Mouse (Mus musculus) kidney, adult 2 months (tissue): ENCODE measurements around the gene Tbxas1. TPM values are rescaled to one million over a fixed set of nuclear protein-coding genes. Genes with fewer than 3 reads are reported as not detected.

Experiments used
- DNase-seq: peaks from one replicate; pipeline ENCODE4 v3.0.0; 2021
- H3K27ac ChIP-seq: fragments of 200-500 bp; 2 replicates; pipeline ENCODE4 v1.5.1; 2012; ENCODE audit warnings: low read depth, low read length, control low read depth, inconsistent platforms; ENCODE audit not compliant: insufficient read depth
- H3K27me3 ChIP-seq: fragments of 200-500 bp; replicated peaks from 2 replicates; pipeline ENCODE4 v1.6.1; 2012; ENCODE audit warnings: mild to moderate bottlenecking, moderate library complexity, low read length, inconsistent platforms; ENCODE audit not compliant: control insufficient read depth, insufficient read depth
- H3K36me3 ChIP-seq: fragments of 200-500 bp; 2 replicates; pipeline ENCODE4 v1.6.1; 2012; ENCODE audit warnings: mild to moderate bottlenecking, moderate library complexity, low read length, inconsistent platforms; ENCODE audit not compliant: control insufficient read depth, insufficient read depth
- H3K4me1 ChIP-seq: fragments of 200-500 bp; 2 replicates; pipeline ENCODE4 v1.6.1; 2011; ENCODE audit warnings: low read length; ENCODE audit not compliant: control insufficient read depth, insufficient read depth
- H3K4me3 ChIP-seq: fragments of 200-500 bp; 2 replicates; pipeline ENCODE4 v1.5.1; 2011; ENCODE audit warnings: mild to moderate bottlenecking, low read depth, low read length, control low read depth; ENCODE audit not compliant: insufficient read depth
- CTCF ChIP-seq: fragments of 200-500 bp; conservative IDR thresholded peaks from 2 replicates; pipeline ENCODE4 v1.5.1; 2011; ENCODE audit warnings: low read depth, mild to moderate bottlenecking, control low read depth, low read length, moderate library complexity, mixed read lengths; ENCODE audit not compliant: insufficient read depth, insufficient read length
- POLR2A ChIP-seq: fragments of 200-500 bp; IDR thresholded peaks from one replicate; pipeline ENCODE4 v1.6.1; 2011; ENCODE audit warnings: low read depth, low read length, control low read depth
- whole genome bisulfite sequencing: fragments of 180-500 bp; shearing (Covaris S2); methylation state at CpG from one replicate; pipeline ENCODE4 v1.1.7; 2018; 5-methylcytosine and 5-hydroxymethylcytosine counted together
- polyA plus RNA-seq: library from polyadenylated mRNA; depleted of rRNA; stranded (reverse); fragments of >200 nt; gene quantifications from 2 replicates; pipeline ENCODE4 v1.2.3, GENCODE M21; 2012

Tbxas1 gene
- polyA plus RNA-seq, 1 experiment, result 19.5 TPM

DNA sequence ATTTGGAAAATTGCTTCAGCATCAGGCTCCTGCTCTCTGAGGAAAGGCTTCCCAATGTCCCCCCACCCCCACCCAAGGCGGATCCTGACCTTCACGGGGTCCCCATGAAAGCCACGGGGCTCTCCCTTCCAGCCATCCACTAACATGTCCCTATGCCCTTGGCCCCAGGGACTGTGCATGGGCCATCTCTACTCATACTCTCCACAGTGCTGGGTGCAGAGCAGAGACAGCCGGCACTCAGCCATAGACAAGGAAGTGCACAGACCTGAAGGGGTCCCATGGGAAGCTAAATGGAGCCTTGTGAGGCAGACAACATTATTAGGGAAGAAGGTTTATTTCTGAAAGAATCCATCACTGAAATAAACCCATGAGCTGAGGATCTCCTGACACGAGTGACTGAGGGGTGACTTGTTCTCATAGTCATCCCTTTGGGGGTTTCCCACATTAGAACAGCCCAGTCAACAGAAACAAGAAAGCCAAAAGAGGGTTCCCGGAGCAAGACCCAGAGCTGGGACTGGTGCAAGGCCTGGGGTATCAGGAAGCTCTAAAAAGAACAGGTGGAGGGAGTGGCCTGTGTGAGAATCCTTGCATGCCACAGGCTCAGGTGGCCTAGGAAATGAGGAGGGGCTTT lies 179.8 kb downstream of the Tbxas1 start:
- Histone ChIP-seq H3K27ac (no peak overlapping the region), H3K36me3 (no peaks in the 10 kb centered on the region), H3K4me1 (0 out of 2 replicates have a peak, but pooled peaks cover 9% of the 10 kb centered on the region), H3K27me3 (no peaks in the 10 kb centered on the region), H3K4me3 (no peak overlapping the region)
- TF ChIP-seq POLR2A (no peak), CTCF (no peak)
- DNase-seq, result no peak
- 73% methylated on average over 6 of the region's 6 CpGs for WGBS

DNA sequence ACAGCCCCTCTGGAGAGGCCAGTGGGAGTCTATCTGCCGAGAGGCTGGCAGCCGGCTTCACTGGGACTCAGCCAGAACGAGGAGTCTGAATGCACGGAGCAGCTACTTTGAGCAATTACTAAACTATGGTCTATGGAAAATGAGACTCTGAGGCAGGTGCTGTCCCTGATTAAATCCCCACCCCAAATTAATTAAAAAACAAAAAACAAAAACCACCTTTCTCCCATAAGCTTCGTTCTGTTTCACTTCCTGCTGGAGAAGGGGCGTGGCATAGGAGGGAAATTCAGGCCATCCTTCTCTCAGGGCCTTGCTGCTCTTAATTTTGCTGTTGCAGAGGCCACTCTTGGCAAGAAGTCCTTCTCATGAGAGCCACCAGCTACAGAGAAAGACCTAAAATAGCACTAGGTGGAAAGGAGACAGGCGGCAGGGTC lies 180.6 kb downstream of the Tbxas1 start:
- H3K27ac ChIP-seq, result no peak overlapping the region

DNA sequence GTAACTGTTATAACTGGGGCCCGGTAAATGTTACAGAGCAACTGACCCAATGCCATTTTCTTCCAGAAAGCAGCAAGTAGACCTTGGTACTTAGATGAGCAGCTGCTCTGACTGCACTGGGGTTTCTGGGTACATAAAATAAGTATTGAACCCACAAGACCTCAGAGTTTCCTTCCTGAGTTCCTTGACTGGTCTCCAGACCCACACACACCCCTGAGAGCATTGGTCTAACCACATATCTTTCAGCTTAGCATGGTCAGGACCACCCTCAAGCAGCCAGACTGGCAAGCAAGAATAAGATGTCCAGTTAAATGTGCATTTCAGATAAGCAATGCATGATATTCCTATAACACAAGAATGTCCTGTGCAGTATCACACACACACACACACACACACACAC lies 182.0 kb downstream of the Tbxas1 start:
- no peak for TF ChIP-seq POLR2A
- no peak for TF ChIP-seq CTCF
- H3K4me3 ChIP-seq, result no peak overlapping the region
- no peaks in the 10 kb centered on the region for H3K36me3 ChIP-seq
- no peak overlapping the region for H3K27ac ChIP-seq
- WGBS, result 95% methylated on average over 1 of the region's 1 CpGs
- H3K4me1 ChIP-seq, result 0 out of 2 replicates have a peak, but pooled peaks cover 6% of the 10 kb centered on the region
- H3K27me3 ChIP-seq, result no peaks in the 10 kb centered on the region
- DNase-seq, result no peak

More for the DNA sequence above, 180.6 kb downstream of the Tbxas1 start:
- no peak for DNase-seq
- no peaks in the 10 kb centered on the region for H3K27me3 ChIP-seq
- WGBS, result 63% methylated on average over 7 of the region's 7 CpGs
- H3K4me3 ChIP-seq, result no peak overlapping the region
- no peaks in the 10 kb centered on the region for H3K36me3 ChIP-seq
- 0 out of 2 replicates have a peak, but pooled peaks cover 9% of the 10 kb centered on the region for H3K4me1 ChIP-seq
- TF ChIP-seq CTCF (no peak), POLR2A (no peak)

DNA sequence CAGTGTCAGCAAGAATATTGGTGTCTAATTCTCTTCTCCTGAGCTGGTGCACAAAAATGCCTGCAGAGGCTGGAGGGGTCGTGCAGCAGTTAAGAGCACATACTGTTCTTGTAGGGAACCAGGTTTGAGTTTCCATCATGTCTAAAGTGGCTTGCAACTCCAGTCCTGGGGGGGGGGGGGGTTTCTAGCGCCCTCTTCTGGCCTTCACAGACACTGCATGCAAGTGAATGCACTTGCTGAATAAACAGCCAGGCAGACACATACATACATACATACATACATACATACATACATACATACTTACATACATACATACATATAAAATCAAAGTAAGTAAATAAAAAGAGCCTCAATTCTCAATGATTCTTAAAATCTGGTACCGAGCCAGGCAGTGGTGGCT lies 183.2 kb downstream of the Tbxas1 start:
- 62% methylated on average over 3 of the region's 3 CpGs for WGBS
- no peak overlapping the region; the same call in 1 of the 2 replicates for H3K27ac ChIP-seq
- TF ChIP-seq POLR2A, result no peak
- peak; percentile 29; the same call in 1 of the 2 replicates for TF ChIP-seq CTCF
- DNase-seq, result no peak
- no peaks in the 10 kb centered on the region for H3K36me3 ChIP-seq
- H3K4me3 ChIP-seq, result no peak overlapping the region
- H3K4me1 ChIP-seq, result no peaks in the 10 kb centered on the region
- no peaks in the 10 kb centered on the region for H3K27me3 ChIP-seq

DNA sequence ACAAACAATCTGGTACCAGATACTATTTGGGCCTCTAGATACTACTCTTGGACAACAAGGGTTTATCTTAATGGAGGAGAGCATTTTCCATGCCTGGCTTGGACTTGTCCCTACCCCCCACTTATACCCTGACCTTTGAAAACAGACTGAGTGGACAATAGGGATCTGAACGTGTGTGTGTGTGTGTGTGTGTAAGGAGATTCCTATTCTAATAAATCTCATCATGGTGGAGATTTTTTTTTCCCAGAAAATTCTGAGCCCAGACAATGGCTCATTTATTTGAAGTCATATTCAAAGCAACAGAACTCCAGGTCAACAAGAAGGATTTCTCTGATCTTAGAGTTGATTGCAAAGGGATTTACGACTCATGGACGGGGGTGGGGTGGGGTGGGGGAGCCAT lies 183.7 kb downstream of the Tbxas1 start:
- peak overlapping the region; percentile 17; the same call in 1 of the 2 replicates for H3K27ac ChIP-seq
- WGBS, result 42% methylated on average over 3 of the region's 3 CpGs

DNA sequence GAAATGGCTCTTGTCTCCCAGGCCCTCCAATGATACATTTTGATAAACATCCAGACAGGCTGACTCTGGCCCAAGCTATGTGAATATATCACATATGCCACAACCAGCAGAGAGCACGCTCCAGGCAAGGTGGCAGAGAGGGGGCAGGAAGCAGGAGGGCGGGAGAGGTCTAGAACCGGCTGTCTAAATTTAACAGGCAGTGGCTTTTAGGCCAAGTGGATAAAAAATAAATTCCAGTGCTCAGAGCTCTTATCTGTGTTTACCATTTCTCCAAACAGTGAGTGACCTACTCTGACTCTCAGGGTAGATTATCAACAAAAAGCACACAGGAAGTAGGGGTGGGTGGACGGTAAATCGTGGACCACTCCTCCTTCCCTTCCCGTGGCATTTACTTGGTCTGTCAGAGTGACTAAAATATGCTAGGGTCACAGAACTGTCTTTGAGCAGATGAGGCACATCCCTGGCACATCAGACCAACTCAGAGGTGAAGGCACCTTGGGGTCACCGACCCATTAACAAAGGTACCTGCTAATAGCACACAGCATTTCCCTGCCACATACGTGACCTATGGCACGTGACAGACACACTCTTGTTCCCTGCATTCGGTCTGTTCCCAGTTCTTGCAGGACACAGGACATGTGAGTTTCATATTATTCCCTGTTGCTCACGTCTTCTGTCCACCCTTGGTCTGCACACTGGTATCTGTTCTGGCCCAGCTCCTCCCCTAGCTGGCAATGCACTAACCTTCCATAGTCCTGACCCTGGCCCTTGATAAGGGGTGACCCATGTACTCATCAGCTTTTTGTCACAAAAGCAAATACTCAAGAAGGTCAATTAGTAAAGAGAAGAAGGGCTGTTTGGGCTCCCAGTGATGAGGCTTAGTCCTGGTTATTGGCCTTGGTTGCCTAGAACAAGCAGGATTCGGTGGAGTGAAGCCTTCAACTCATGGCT lies 184.6 kb downstream of the Tbxas1 start:
- H3K36me3 ChIP-seq, result no peaks in the 10 kb centered on the region
- peak; percentile 88 for DNase-seq
- 51% methylated on average over 12 of the region's 12 CpGs for WGBS
- H3K27ac ChIP-seq, result peak overlapping the region; percentile 63
- H3K27me3 ChIP-seq, result no peaks in the 10 kb centered on the region
- H3K4me1 ChIP-seq, result no peaks in the 10 kb centered on the region
- no peak overlapping the region for H3K4me3 ChIP-seq
- TF ChIP-seq POLR2A, result no peak
- no peak for TF ChIP-seq CTCF

More for the DNA sequence above, 183.7 kb downstream of the Tbxas1 start:
- no peak overlapping the region for H3K4me3 ChIP-seq
- H3K4me1 ChIP-seq, result no peaks in the 10 kb centered on the region
- no peak for TF ChIP-seq POLR2A
- no peak for TF ChIP-seq CTCF
- H3K36me3 ChIP-seq, result no peaks in the 10 kb centered on the region
- H3K27me3 ChIP-seq, result no peaks in the 10 kb centered on the region
- DNase-seq, result peak; percentile 75

DNA sequence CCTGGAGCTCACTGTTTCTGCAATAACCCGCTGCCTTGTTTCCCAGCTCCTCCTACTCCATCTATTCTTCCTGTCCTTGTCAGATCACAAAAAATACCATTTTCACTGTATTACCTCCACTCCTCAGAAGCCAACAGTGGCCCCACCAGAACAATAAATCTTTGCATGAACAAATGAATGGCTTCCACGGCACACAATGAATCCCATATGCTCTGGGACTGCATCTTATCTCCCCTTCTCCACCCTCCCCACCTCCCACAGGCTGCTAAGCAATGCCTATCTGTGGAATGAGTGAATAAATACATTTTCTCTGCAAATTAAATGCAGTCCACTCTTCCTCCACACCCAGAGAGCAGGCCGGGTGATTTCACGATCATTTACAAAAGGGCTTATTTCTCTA lies 186.0 kb downstream of the Tbxas1 start:
- H3K27ac ChIP-seq, result peak overlapping the region; percentile 63; the same call in 1 of the 2 replicates
- H3K36me3 ChIP-seq, result no peaks in the 10 kb centered on the region
- H3K4me3 ChIP-seq, result no peak overlapping the region
- DNase-seq, result no peak
- no peaks in the 10 kb centered on the region for H3K27me3 ChIP-seq
- TF ChIP-seq POLR2A, result no peak
- no peak for TF ChIP-seq CTCF
- H3K4me1 ChIP-seq, result no peaks in the 10 kb centered on the region
- 74% methylated on average over 4 of the region's 4 CpGs for WGBS
